Mouse (Mus musculus): ENCODE measurements around the gene Sh3rf3.

- TF ChIP-seq EP300 (IDR thresholded peaks at IDR 0.05): no peak
- no peak for TF ChIP-seq CTCF (IDR thresholded peaks at IDR 0.05)
Observed at GRCm38 (mm10) chr10:58877835-58878234, 64.7 kb downstream of the Sh3rf3 start.
